Mouse (Mus musculus): ENCODE measurements around the gene Pex10. TPM values are rescaled to one million over a fixed set of nuclear protein-coding genes. Genes with fewer than 3 reads are reported as not detected.
A peak's percentile ranks its signal among the peaks of the same experiment; 100 is the strongest.

Pex10 gene
- polyA plus RNA-seq, 1 experiment from 2014 or later, result 16.3 TPM

DNA sequence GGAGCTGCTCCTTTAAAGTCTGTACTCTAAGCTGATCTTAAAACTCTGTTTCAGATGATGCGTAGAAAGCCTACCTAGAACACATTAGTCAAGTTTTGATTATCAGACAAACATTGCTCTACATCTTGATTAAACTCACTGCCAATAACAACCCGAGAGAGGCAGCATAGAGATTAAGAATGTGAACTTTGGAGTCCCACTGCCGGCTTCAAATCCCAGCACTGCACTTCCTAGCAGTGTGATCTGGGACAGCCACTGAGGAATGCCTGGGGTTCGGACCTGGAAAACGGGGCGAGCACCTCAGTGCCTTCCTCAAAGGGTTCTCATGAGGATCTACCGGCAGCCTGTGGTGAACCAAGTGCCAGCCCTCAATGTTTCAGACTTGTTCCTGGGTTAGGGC lies 17.5 kb downstream of the Pex10 start:
- Histone ChIP-seq H3K9me3 (replicated peaks) (no peaks in the 10 kb centered on the region), H3K9ac (peak overlapping the region; percentile 91; the same call in 1 of the 2 replicates), H3K4me2 (peak overlapping the region; percentile 80), H3K4me3 (peak overlapping the region; percentile 84), H3K36me3 (peaks cover 34% of the 10 kb centered on the region), H3K27me3 (no peaks in the 10 kb centered on the region), H3K4me1 (replicated peaks) (peaks cover 36% of the 10 kb centered on the region), H3K27ac (no peak overlapping the region)
- ATAC-seq (replicated peaks; ENCODE audit: insufficient number of reproducible peaks, insufficient read depth, low FRiP score, low read depth), result no peak
- WGBS, result 80% methylated on average over 7 of the region's 7 CpGs

- Histone ChIP-seq H3K27me3 (no peaks in the 10 kb centered on the region), H3K4me3 (peak overlapping the region; percentile 84), H3K36me3 (peaks cover 23% of the 10 kb centered on the region), H3K4me1 (replicated peaks) (peaks cover 36% of the 10 kb centered on the region), H3K4me2 (peak overlapping the region; percentile 80), H3K9me3 (replicated peaks) (no peaks in the 10 kb centered on the region), H3K9ac (peak overlapping the region; percentile 91), H3K27ac (peak overlapping the region; percentile 94)
- no peak for ATAC-seq (replicated peaks; ENCODE audit: insufficient number of reproducible peaks, insufficient read depth, low FRiP score, low read depth)
- WGBS, result 7% methylated on average over 25 of the region's 35 CpGs
Measured at GRCm38 (mm10) chr4:155085206-155086107, 18.6 kb downstream of the Pex10 start.

GRCm38 (mm10) chr4:155086108-155087024 lies 19.6 kb downstream of the Pex10 start, which contains the start of the genes Rer1 and Morn1:
Gene Rer1, minus strand, starts transcription at chr4:155086382.
Gene Morn1, plus strand, starts transcription at chr4:155086577.
- peak; percentile 96 for ATAC-seq (replicated peaks; ENCODE audit: insufficient number of reproducible peaks, insufficient read depth, low FRiP score, low read depth)
- peak within 1 kb of the TSS; percentile 84 for H3K4me3 ChIP-seq
- peak within 1 kb of the TSS; percentile 91 for H3K9ac ChIP-seq
- no peaks in the 10 kb centered on the region for H3K27me3 ChIP-seq
- H3K4me1 ChIP-seq (replicated peaks), result peaks cover 36% of the 10 kb centered on the region
- peaks cover 16% of the 10 kb centered on the region for H3K36me3 ChIP-seq
- under 1% methylated on average over 76 of the region's 85 CpGs for WGBS
- H3K27ac ChIP-seq, result peak within 1 kb of the TSS; percentile 94
- no peaks in the 10 kb centered on the region for H3K9me3 ChIP-seq (replicated peaks)
- peak within 1 kb of the TSS; percentile 90 for H3K4me2 ChIP-seq

DNA sequence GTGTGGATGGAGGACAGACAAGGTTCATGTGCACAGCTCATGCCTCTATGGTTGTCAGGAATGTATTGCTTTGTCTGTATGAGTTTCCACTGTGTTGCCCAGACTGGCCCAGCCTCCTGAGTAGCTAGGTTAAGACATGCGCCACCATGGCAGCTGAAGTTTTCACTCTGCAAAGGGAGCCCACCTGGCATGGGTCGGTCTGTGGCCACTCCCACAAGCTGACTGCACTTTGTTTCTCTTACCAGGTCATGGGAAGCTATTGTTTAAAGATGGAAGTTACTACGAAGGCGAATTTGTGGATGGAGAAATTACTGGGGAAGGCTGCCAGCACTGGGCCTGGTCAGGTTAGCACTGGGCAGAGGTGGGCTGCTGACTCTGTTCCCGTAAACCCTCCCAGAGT lies 22.4 kb downstream of the Pex10 start:
- 88% methylated on average over 5 of the region's 5 CpGs for WGBS
- Histone ChIP-seq H3K9ac (no peak overlapping the region), H3K4me2 (no peak overlapping the region), H3K4me3 (no peak overlapping the region), H3K27me3 (no peaks in the 10 kb centered on the region), H3K27ac (no peak overlapping the region), H3K9me3 (replicated peaks) (no peaks in the 10 kb centered on the region), H3K4me1 (replicated peaks) (peaks cover 21% of the 10 kb centered on the region), H3K36me3 (no peaks in the 10 kb centered on the region; the same call in none of the 2 replicates)
- ATAC-seq (replicated peaks; ENCODE audit: insufficient number of reproducible peaks, insufficient read depth, low FRiP score, low read depth), result no peak

DNA sequence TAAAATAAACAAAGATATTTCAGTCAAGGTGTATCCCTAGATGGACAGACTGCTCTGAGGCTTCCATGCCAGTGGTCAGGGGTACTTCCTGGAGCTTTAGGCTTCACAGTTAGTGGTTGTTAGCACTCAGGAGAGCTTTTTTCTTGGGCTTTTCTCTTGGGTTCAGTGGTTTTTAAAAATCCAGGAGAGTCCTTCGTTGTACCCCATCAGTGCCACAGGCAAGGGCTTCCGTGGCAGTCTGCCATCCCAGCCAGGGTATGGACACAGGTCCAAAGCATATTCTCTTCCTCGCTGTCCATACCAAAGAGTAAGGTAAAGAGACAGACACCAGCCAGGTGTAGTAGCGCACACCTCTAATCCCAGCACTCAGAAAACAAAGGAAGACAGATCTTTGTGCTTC lies 23.3 kb downstream of the Pex10 start:
- H3K4me3 ChIP-seq, result no peak overlapping the region
- H3K27me3 ChIP-seq, result no peaks in the 10 kb centered on the region
- no peak overlapping the region for H3K27ac ChIP-seq
- H3K4me1 ChIP-seq (replicated peaks), result peaks cover 15% of the 10 kb centered on the region
- no peak overlapping the region for H3K4me2 ChIP-seq
- no peak for ATAC-seq (replicated peaks; ENCODE audit: insufficient number of reproducible peaks, insufficient read depth, low FRiP score, low read depth)
- no peak overlapping the region for H3K9ac ChIP-seq
- WGBS, result 87% methylated on average over 4 of the region's 4 CpGs
- H3K9me3 ChIP-seq (replicated peaks), result no peaks in the 10 kb centered on the region
- H3K36me3 ChIP-seq, result no peaks in the 10 kb centered on the region; the same call in none of the 2 replicates

- H3K4me2 ChIP-seq, result no peak overlapping the region
- 83% methylated on average over 13 of the region's 13 CpGs for WGBS
- no peak for ATAC-seq (replicated peaks; ENCODE audit: insufficient number of reproducible peaks, insufficient read depth, low FRiP score, low read depth)
- no peaks in the 10 kb centered on the region; the same call in none of the 2 replicates for H3K36me3 ChIP-seq
- no peak overlapping the region for H3K4me3 ChIP-seq
- peaks cover 17% of the 10 kb centered on the region for H3K4me1 ChIP-seq (replicated peaks)
- H3K9me3 ChIP-seq (replicated peaks), result no peaks in the 10 kb centered on the region
- no peak overlapping the region for H3K9ac ChIP-seq
- H3K27ac ChIP-seq, result no peak overlapping the region
- no peaks in the 10 kb centered on the region for H3K27me3 ChIP-seq
Measured at GRCm38 (mm10) chr4:155090688-155091449, 24.1 kb downstream of the Pex10 start.

DNA sequence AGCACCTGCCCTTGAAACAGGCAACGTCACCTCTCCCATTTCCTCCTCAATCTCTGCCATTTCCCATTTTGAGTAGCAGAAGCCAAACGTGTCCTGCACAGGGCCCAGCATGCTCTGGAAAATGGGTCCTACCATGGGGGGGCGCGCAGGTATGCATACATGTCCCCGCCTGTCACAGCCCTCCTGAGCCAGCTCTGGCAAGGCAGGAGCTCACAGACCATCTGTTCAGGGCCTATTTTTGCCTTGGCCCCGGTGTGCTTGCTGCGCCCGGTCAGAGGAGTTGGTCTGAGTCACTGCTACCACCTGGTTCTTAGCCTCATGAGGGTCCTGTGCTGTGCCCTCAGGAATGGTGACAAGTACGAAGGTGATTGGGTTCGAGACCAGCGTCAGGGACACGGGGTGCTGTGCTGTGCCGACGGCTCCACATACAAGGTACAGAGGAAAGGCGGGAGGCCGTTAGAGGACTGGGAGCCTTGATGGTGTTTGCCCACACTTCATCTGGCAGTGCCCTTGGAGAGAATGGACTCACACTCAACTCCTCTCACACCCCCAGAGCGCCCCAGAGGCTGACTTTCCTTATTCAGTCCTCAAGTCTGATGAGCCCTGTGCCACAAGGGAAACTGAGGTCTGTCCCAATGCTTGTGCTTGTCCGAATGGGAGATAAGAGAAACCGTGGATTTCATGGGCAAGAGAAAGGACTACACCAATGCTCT lies 26.1 kb downstream of the Pex10 start:
- peaks cover 8% of the 10 kb centered on the region for H3K4me1 ChIP-seq (replicated peaks)
- no peaks in the 10 kb centered on the region for H3K9me3 ChIP-seq (replicated peaks)
- H3K27me3 ChIP-seq, result no peaks in the 10 kb centered on the region
- WGBS, result 88% methylated on average over 19 of the region's 19 CpGs
- H3K27ac ChIP-seq, result no peak overlapping the region
- no peak overlapping the region for H3K9ac ChIP-seq
- H3K36me3 ChIP-seq, result no peaks in the 10 kb centered on the region; the same call in none of the 2 replicates
- no peak overlapping the region for H3K4me2 ChIP-seq
- no peak for ATAC-seq (replicated peaks; ENCODE audit: insufficient number of reproducible peaks, insufficient read depth, low FRiP score, low read depth)
- H3K4me3 ChIP-seq, result no peak overlapping the region

DNA sequence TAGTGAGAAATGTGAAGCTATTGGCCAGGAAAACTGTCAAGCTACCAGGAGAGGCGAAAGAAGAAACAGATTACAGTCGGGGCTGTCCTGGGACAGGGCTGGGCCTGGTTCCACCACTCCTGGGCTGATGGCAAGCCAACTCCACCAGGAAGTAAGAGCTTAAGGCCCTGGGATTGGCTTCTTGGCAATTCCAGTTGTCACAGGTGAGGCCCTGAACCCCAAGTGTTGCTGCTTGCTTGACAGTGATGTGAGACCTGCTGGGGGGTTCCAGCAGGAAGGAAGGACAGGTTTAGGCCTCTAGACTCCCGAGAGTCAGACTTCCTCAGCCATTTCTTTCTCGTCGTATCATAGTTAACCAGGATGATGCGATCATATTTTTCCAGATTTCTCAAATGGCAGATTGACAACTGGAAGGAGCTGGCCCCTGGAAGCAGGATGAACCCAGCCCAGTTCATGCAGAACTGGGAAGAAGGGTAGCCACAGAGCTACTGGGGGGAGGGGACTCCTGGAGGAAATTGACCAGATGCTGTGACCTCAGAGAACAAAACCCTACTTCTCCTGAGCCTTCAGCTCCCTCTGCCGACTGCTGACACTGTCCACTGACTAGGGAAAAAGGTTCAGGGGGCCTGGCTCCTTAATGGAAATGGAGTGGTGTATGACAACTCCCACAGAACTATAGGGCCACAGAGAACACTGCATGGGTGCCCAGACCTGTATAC lies 26.8 kb downstream of the Pex10 start:
- no peaks in the 10 kb centered on the region for H3K27me3 ChIP-seq
- no peaks in the 10 kb centered on the region for H3K9me3 ChIP-seq (replicated peaks)
- peaks cover 8% of the 10 kb centered on the region for H3K4me1 ChIP-seq (replicated peaks)
- 73% methylated on average over 7 of the region's 7 CpGs for WGBS
- no peak overlapping the region for H3K4me3 ChIP-seq
- H3K9ac ChIP-seq, result no peak overlapping the region
- no peak overlapping the region for H3K4me2 ChIP-seq
- H3K27ac ChIP-seq, result no peak overlapping the region
- H3K36me3 ChIP-seq, result no peaks in the 10 kb centered on the region; the same call in none of the 2 replicates
- no peak for ATAC-seq (replicated peaks; ENCODE audit: insufficient number of reproducible peaks, insufficient read depth, low FRiP score, low read depth)

GRCm38 (mm10) chr4:155094565-155094964 lies 27.7 kb downstream of the Pex10 start:
- peaks cover 8% of the 10 kb centered on the region for H3K4me1 ChIP-seq (replicated peaks)
- H3K4me3 ChIP-seq, result no peak overlapping the region
- H3K4me2 ChIP-seq, result no peak overlapping the region
- 65% methylated on average over 3 of the region's 3 CpGs for WGBS
- no peaks in the 10 kb centered on the region for H3K27me3 ChIP-seq
- no peak overlapping the region for H3K27ac ChIP-seq
- H3K36me3 ChIP-seq, result no peaks in the 10 kb centered on the region; the same call in 1 of the 2 replicates
- no peak overlapping the region for H3K9ac ChIP-seq
- no peak for ATAC-seq (replicated peaks; ENCODE audit: insufficient number of reproducible peaks, insufficient read depth, low FRiP score, low read depth)
- H3K9me3 ChIP-seq (replicated peaks), result no peaks in the 10 kb centered on the region
